Mouse (Mus musculus) lung, embryonic 14.5 days (tissue): ENCODE data around the gene Usp28. TPM values are rescaled to one million over a fixed set of nuclear protein-coding genes. Genes with fewer than 3 reads are reported as not detected.

Source experiments
- ATAC-seq: fragments of 200-750 bp; cut with Nextera tagmentation; 2 replicates; pipeline ENCODE4 v1.8.0; 2017; ENCODE audit warnings: mild to moderate bottlenecking, moderate TSS enrichment, moderate library complexity; ENCODE audit not compliant: insufficient read depth
- DNase-seq: peaks from one replicate; pipeline ENCODE4 v3.0.0-alpha.2; 2015
- H3K27ac ChIP-seq: fragments of 300-500 bp; sonication (generic); 2 replicates; pipeline ENCODE4 v1.5.1; 2014; ENCODE audit warnings: low read depth, mild to moderate bottlenecking, moderate library complexity
- H3K27me3 ChIP-seq: fragments of 300-500 bp; sonication (generic); 2 replicates; pipeline ENCODE4 v1.6.1; 2014; ENCODE audit warnings: low read length, control low read depth; ENCODE audit not compliant: insufficient read depth
- H3K36me3 ChIP-seq: fragments of 300-500 bp; sonication (generic); 2 replicates; pipeline ENCODE4 v1.6.1; 2014; ENCODE audit warnings: control low read depth; ENCODE audit not compliant: insufficient read depth
- H3K4me1 ChIP-seq: fragments of 300-500 bp; sonication (generic); 2 replicates; pipeline ENCODE4 v1.6.1; 2014; ENCODE audit warnings: antibody characterized with exemption, control low read depth; ENCODE audit not compliant: insufficient read depth
- H3K4me2 ChIP-seq: fragments of 300-500 bp; sonication (generic); 2 replicates; pipeline ENCODE4 v1.6.1; 2014; ENCODE audit warnings: mild to moderate bottlenecking
- H3K4me3 ChIP-seq: fragments of 300-500 bp; sonication (generic); 2 replicates; pipeline ENCODE4 v1.5.1; 2014; ENCODE audit warnings: low read depth, low read length
- H3K9ac ChIP-seq: fragments of 300-500 bp; sonication (generic); 2 replicates; pipeline ENCODE4 v1.6.1; 2014
- H3K9me3 ChIP-seq: fragments of 300-500 bp; sonication (generic); 2 replicates; pipeline ENCODE4 v1.6.1; 2016; ENCODE audit warnings: low read depth, low read length, control low read depth
- CTCF ChIP-seq: IDR thresholded peaks from 2 replicates; pipeline ENCODE4 v1.5.1; 2016; ENCODE audit warnings: antibody characterized with exemption, low read depth
- WGBS: fragments of 180-500 bp; shearing (Covaris S2); extraction: QIAGEN DNeasy Blood & Tissue Kit; methylation state at CpG from one replicate; pipeline ENCODE4 v1.1.7; 2014; 5-methylcytosine and 5-hydroxymethylcytosine counted together
- polyA plus RNA-seq: library from polyadenylated mRNA; unstranded; fragments of >200 nt; fragmentation: Nextera tagmentation; extraction: Ambion mirVana; gene quantifications from 2 replicates; pipeline ENCODE4 v1.2.1, GENCODE M21; 2014

Usp28 gene
- 33.2 and 33.5 TPM in 2 replicates for polyA plus RNA-seq

- Histone ChIP-seq H3K4me2 (peak within 1 kb of the TSS; percentile 73), H3K9me3 (no peaks in the 10 kb centered on the region), H3K36me3 (no peaks in the 10 kb centered on the region), H3K27ac (peak within 1 kb of the TSS; percentile 90), H3K4me1 (peaks cover 8% of the 10 kb centered on the region; the same call in 1 of the 2 replicates), H3K9ac (peak within 1 kb of the TSS; percentile 80), H3K27me3 (no peaks in the 10 kb centered on the region), H3K4me3 (peak within 1 kb of the TSS; percentile 72)
- DNase-seq (peak; percentile 100), ATAC-seq (peak; percentile 93)
- no peak for TF ChIP-seq CTCF
- WGBS, result under 1% methylated on average over 89 of the region's 94 CpGs
Observed at GRCm38 (mm10) chr9:48984845-48985707, at the start of gene Usp28. Gene Usp28, plus strand, starts transcription at chr9:48985375.

GRCm38 (mm10) chr9:48942349-48942748 lies 42.8 kb upstream of the Usp28 start:
- Histone ChIP-seq H3K36me3 (no peaks in the 10 kb centered on the region), H3K4me3 (no peak overlapping the region), H3K4me1 (no peaks in the 10 kb centered on the region), H3K4me2 (no peak overlapping the region), H3K27ac (no peak overlapping the region), H3K9me3 (no peaks in the 10 kb centered on the region), H3K27me3 (no peaks in the 10 kb centered on the region), H3K9ac (no peak overlapping the region)
- DNase-seq, result peak; percentile 41
- no peak for ATAC-seq
- TF ChIP-seq CTCF, result no peak
- WGBS, result 58% methylated on average over 1 of the region's 1 CpGs

- Histone ChIP-seq H3K4me1 (no peaks in the 10 kb centered on the region), H3K27ac (no peak overlapping the region), H3K9me3 (no peaks in the 10 kb centered on the region), H3K27me3 (no peaks in the 10 kb centered on the region), H3K4me2 (no peak overlapping the region), H3K4me3 (no peak overlapping the region), H3K9ac (no peak overlapping the region), H3K36me3 (no peaks in the 10 kb centered on the region)
- ATAC-seq (no peak), DNase-seq (no peak)
- WGBS, result 80% methylated on average over 4 of the region's 4 CpGs
- no peak for TF ChIP-seq CTCF
Observed at GRCm38 (mm10) chr9:48947565-48947964, 37.6 kb upstream of the Usp28 start.

- Histone ChIP-seq H3K27ac (no peak overlapping the region), H3K4me1 (no peaks in the 10 kb centered on the region), H3K4me2 (no peak overlapping the region), H3K27me3 (0 out of 2 replicates have a peak, but pooled peaks cover 4% of the 10 kb centered on the region), H3K9me3 (no peaks in the 10 kb centered on the region), H3K9ac (no peak overlapping the region), H3K4me3 (no peak overlapping the region), H3K36me3 (no peaks in the 10 kb centered on the region)
- no peak for DNase-seq
- TF ChIP-seq CTCF, result no peak
- WGBS, result 39% methylated on average over 12 of the region's 12 CpGs
- no peak for ATAC-seq
Observed at GRCm38 (mm10) chr9:48961314-48961713, 23.9 kb upstream of the Usp28 start.

GRCm38 (mm10) chr9:48962131-48962530 lies 23.0 kb upstream of the Usp28 start:
- Histone ChIP-seq H3K27me3 (0 out of 2 replicates have a peak, but pooled peaks cover 4% of the 10 kb centered on the region), H3K36me3 (no peaks in the 10 kb centered on the region), H3K4me3 (no peak overlapping the region), H3K9ac (no peak overlapping the region), H3K4me1 (no peaks in the 10 kb centered on the region), H3K27ac (no peak overlapping the region), H3K4me2 (no peak overlapping the region), H3K9me3 (no peaks in the 10 kb centered on the region)
- no peak for DNase-seq
- 31% methylated on average over 7 of the region's 7 CpGs for WGBS
- no peak for ATAC-seq
- no peak for TF ChIP-seq CTCF

- Histone ChIP-seq H3K4me2 (no peak within 1 kb of the TSS), H3K27ac (no peak within 1 kb of the TSS), H3K27me3 (0 out of 2 replicates have a peak, but pooled peaks cover 4% of the 10 kb centered on the region), H3K9ac (no peak within 1 kb of the TSS), H3K4me1 (no peaks in the 10 kb centered on the region), H3K36me3 (no peaks in the 10 kb centered on the region), H3K4me3 (no peak within 1 kb of the TSS), H3K9me3 (no peaks in the 10 kb centered on the region)
- DNase-seq (no peak), ATAC-seq (no peak)
- TF ChIP-seq CTCF, result no peak; the same call in 1 of the 2 replicates
- WGBS, result 52% methylated on average over 7 of the region's 7 CpGs
Observed at GRCm38 (mm10) chr9:48964587-48965040, 20.6 kb upstream of the Usp28 start, which contains the start of gene Htr3b. Gene Htr3b, minus strand, starts transcription at chr9:48964990.

GRCm38 (mm10) chr9:48972494-48972893 lies 12.7 kb upstream of the Usp28 start:
- Histone ChIP-seq H3K9ac (no peak overlapping the region), H3K27me3 (no peaks in the 10 kb centered on the region), H3K4me3 (no peak overlapping the region), H3K4me1 (no peaks in the 10 kb centered on the region), H3K9me3 (no peaks in the 10 kb centered on the region), H3K4me2 (no peak overlapping the region), H3K36me3 (no peaks in the 10 kb centered on the region), H3K27ac (no peak overlapping the region)
- WGBS, result 31% methylated on average over 3 of the region's 3 CpGs
- peak; percentile 80 for TF ChIP-seq CTCF
- ATAC-seq, result no peak
- peak; percentile 83 for DNase-seq
